Mouse (Mus musculus): ENCODE results near the gene Frk. TPM values are rescaled to one million over a fixed set of nuclear protein-coding genes. Genes with fewer than 3 reads are reported as not detected.
"Not testable (repeated sequence)": the region's sequence is repeated elsewhere in the genome, so short reads cannot be mapped to it uniquely, and the experiment has no call there.

Frk gene
- total RNA-seq, 2 experiments from 2014 or later = 0.48 to 0.70 TPM

- DNase-seq = no peak
- intact Hi-C loops (cut with DNase I) = no loop called here
These were observed 132.3 kb downstream of the Frk start for GRCm38 (mm10) chr10:34615474-34615873.

DNA sequence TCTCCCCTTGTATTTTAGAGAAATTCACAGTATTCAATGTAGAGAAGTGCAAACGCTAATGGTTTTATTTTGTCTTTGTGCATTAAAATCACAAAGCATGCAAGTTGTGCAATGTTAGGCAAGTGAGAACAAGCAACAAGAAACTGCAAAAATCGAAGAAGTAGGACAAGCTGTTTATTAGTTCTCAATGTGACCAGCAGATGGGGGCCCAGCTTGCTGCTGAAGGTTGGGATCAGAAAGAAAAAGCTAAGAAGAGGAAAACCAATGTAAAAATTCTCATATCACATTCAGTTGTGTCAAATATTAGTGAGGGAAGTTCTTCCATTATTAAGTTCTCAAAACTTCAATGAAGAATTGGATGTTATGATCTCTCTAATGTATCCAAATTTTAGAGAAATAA, 134.0 kb downstream of the Frk start:
- intact Hi-C loops (cut with DNase I) = no loop called here
- peak; percentile 34 for DNase-seq

GRCm38 (mm10) chr10:34618490-34618889, 135.3 kb downstream of the Frk start:
- DNase-seq = no peak
- intact Hi-C loops (cut with DNase I) = no loop called here

GRCm38 (mm10) chr10:34620540-34620939, 137.3 kb downstream of the Frk start:
- DNase-seq; intact Hi-C loops (cut with DNase I): not testable (repeated sequence)

DNA sequence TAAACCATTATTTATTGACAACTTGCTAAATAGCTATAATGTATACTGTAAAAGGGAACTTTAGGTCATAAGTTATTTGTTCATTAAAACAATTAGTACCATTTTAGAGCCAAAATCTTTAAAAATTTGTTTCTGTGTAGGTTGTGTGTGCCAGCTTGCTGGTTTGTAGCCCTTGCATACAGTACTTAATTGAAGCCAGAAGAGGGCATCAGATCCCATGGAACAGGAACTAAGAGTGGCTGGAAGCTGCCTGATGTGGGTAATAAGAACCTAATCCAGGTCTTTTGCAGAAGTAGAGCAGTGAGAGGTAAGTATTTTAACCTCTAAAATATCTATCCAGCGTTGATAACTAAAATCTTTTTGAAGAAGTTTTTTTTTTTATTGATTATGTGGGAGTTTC, 155.0 kb downstream of the Frk start:
- intact Hi-C loops (cut with DNase I) = no loop called here
- no peak for DNase-seq

Other genes with a start within 250 kb of the Frk start
- gene Tspyl1, start 201.2 kb upstream of the Frk start, total RNA-seq (2021) = 10 to 100 TPM; 85.4 to 87.0 TPM
- gene Tspyl4, start 186.0 kb upstream of the Frk start, total RNA-seq (2021) = 100 to 1,000 TPM; 232 to 256 TPM
- under 1 TPM in 1 of 2 experiments, not detected in 1; 0.10 TPM for gene Col10a1, start 93.4 kb upstream of the Frk start, total RNA-seq (2021)
- gene Nt5dc1, start 64.8 kb upstream of the Frk start, total RNA-seq (2021) = 1 to 10 TPM; 2.3 to 2.7 TPM